Mouse (Mus musculus): Measurements from ENCODE around the gene Ccdc69.

DNA sequence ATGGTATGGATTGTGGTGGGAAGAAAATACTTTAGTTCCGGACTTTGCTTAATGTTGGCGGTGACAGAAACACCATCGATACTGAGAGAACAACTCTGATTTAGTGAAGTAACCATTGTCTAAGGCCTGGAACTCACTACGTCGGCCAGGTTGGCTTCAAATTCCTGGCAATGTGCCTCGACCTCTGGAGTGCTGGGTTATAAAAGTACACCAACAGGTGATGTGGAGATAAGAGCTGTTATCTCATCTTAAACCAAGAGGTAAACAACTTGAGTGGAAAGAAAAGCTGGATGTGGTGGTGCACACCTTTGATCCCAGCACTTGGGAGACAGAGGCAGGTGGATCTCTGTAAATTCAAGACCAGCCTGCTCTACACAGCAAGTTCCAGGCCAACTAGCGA is 15.2 kb upstream of the Ccdc69 start:
- no peak for TF ChIP-seq CTCF (IDR thresholded peaks at IDR 0.05; ENCODE audit: low read depth)
- no peak for TF ChIP-seq EP300 (optimal IDR thresholded peaks at IDR 0.05)
